Mouse (Mus musculus): ENCODE measurements at regions not wholly inside any gene's neighbourhood (a gene's known extent, or its start where the extent isn't known, plus 50 kb on each side); places are given as distances from the start of the nearest gene placed in this dataset.

DNA sequence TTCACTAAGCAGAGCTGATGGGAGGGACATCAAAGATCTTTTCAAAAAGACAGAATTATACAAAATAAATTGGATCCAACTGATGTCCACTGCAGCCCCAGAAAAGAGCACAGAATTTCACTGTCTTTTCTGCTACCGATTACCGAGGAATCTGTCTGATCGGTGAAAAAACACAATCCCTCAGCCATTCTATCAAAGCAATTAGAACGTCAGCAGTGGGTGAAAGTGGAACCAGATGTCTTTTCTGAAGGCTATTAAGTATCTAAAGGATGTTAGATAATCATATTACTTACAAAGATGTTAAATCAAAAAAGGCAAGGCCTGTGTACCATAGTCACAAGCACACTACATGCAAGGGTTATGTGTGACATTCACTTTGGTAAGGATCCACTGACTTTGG, 315.2 kb downstream of the Dcdc2c start:
- H3K4me3 ChIP-seq (ENCODE audit: insufficient read depth, low read depth, low read length), result no peak overlapping the region
- H3K36me3 ChIP-seq (ENCODE audit: control insufficient read depth, insufficient read depth, low read length), result no peaks in the 10 kb centered on the region
- H3K4me1 ChIP-seq (ENCODE audit: control insufficient read depth, insufficient read depth, low read length), result no peaks in the 10 kb centered on the region
- DNase-seq, result no peak
- no peaks in the 10 kb centered on the region for H3K27me3 ChIP-seq (replicated peaks; ENCODE audit: control insufficient read depth, insufficient read depth, low read length)
- 68% methylated on average over 4 of the region's 4 CpGs for WGBS
- no peak overlapping the region for H3K27ac ChIP-seq (ENCODE audit: insufficient read depth, low read depth, low read length)
- TF ChIP-seq CTCF (conservative IDR thresholded peaks at IDR 0.05; ENCODE audit: insufficient read depth, insufficient read length, low read depth, low read length) (no peak), POLR2A (IDR thresholded peaks at IDR 0.05; ENCODE audit: low read depth, low read length) (no peak)

DNA sequence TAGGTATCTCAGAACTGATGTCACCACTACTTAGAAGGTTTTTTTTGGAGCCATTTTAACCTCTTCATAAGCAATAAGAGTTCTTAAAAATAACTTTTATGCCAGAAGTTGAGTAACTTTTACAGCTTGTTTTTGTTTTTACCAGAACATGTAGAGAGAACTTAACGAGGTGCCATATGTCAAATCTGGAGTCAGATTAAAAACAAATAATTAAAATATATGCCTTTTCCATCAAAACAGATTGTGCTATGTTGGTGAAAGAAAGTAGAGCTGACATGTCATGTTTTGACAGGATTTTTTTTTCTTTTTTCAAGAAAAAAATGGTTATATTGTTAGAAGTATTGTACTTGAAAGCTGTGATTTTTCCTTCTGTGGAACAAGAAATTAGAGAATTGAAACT, 349.4 kb downstream of the Dcdc2c start:
- no peaks in the 10 kb centered on the region for H3K27me3 ChIP-seq (replicated peaks; ENCODE audit: control insufficient read depth, insufficient read depth, low read length)
- no peaks in the 10 kb centered on the region for H3K36me3 ChIP-seq (ENCODE audit: control insufficient read depth, insufficient read depth, low read length)
- H3K4me1 ChIP-seq (ENCODE audit: control insufficient read depth, insufficient read depth, low read length), result no peaks in the 10 kb centered on the region
- H3K4me3 ChIP-seq (ENCODE audit: insufficient read depth, low read depth, low read length), result no peak overlapping the region
- whole genome bisulfite sequencing, result 71% methylated on average over 1 of the region's 1 CpGs
- DNase-seq, result no peak
- TF ChIP-seq CTCF (conservative IDR thresholded peaks at IDR 0.05; ENCODE audit: insufficient read depth, insufficient read length, low read depth, low read length) (no peak), POLR2A (IDR thresholded peaks at IDR 0.05; ENCODE audit: low read depth, low read length) (no peak)
- H3K27ac ChIP-seq (ENCODE audit: insufficient read depth, low read depth, low read length), result no peak overlapping the region

DNA sequence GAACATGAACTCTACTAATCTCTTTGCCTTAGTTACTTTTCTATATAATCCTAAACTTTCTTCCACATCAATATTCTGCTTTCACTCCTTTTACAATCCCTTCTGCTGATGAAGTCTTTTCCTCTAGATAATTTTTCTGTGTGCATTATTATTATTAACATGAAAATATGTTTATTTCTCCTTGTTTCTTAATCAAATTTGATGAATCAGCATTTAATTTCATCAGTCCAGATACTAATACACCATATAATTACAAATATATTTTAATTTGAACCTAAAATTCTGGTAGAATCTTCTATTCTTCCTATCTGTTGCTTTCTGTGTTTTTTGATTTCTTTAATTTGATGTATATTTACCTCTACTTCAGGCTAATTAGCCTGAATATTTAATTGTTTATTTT, 365.5 kb downstream of the Dcdc2c start:
- no peaks in the 10 kb centered on the region for H3K27me3 ChIP-seq (replicated peaks; ENCODE audit: control insufficient read depth, insufficient read depth, low read length)
- H3K4me3 ChIP-seq (ENCODE audit: insufficient read depth, low read depth, low read length), result no peak overlapping the region
- H3K4me1 ChIP-seq (ENCODE audit: control insufficient read depth, insufficient read depth, low read length), result no peaks in the 10 kb centered on the region
- no peak overlapping the region for H3K27ac ChIP-seq (ENCODE audit: insufficient read depth, low read depth, low read length)
- DNase-seq, result no peak
- H3K36me3 ChIP-seq (ENCODE audit: control insufficient read depth, insufficient read depth, low read length), result no peaks in the 10 kb centered on the region
- TF ChIP-seq CTCF (conservative IDR thresholded peaks at IDR 0.05; ENCODE audit: insufficient read depth, insufficient read length, low read depth, low read length) (no peak), POLR2A (IDR thresholded peaks at IDR 0.05; ENCODE audit: low read depth, low read length) (no peak)

DNA sequence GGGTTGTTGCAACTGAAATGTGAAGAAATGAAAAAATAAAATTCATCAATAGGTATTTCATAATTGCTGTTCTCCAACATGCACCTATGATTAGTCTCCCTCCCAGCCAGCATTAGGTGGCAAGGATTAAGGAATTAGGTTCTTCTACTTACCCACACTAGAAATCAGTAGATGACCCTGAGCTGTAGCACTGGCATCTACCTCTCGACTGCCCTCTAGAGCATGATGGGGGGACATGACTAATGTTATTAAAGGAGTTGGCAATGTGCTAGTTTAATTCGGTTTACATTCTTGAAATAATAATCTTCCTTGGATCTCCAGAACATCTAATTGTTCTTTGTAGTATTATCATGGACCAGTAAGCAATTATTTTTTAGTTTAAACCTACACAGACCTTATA, 370.9 kb downstream of the Dcdc2c start:
- 65% methylated on average over 2 of the region's 2 CpGs for WGBS

DNA sequence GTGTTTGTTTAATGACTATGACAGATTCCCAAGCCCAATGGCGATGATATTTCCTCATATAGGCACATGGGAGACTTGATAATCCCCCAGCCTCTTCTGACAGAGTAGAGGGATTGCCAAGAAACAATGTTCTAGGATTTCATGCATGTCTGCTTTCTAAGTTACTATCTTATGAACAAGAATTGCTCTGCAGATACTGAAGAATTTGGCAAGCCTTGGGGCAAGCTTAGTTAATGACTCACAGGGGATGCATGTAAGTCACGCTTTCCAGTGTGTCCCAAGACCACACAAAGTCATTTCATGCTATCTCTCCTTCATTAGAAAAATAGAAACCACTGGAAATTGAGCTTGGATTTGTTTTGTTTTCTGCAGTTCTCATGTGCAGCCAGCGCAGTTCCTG, 376.2 kb downstream of the Dcdc2c start:
- 50% methylated on average over 3 of the region's 3 CpGs for WGBS

More for the DNA sequence above, 370.9 kb downstream of the Dcdc2c start:
- TF ChIP-seq POLR2A (IDR thresholded peaks at IDR 0.05; ENCODE audit: low read depth, low read length) (no peak), CTCF (conservative IDR thresholded peaks at IDR 0.05; ENCODE audit: insufficient read depth, insufficient read length, low read depth, low read length) (no peak; the same call in 1 of the 2 replicates)
- Histone ChIP-seq H3K4me3 (ENCODE audit: insufficient read depth, low read depth, low read length) (no peak overlapping the region), H3K27ac (ENCODE audit: insufficient read depth, low read depth, low read length) (no peak overlapping the region), H3K27me3 (replicated peaks; ENCODE audit: control insufficient read depth, insufficient read depth, low read length) (no peaks in the 10 kb centered on the region), H3K4me1 (ENCODE audit: control insufficient read depth, insufficient read depth, low read length) (no peaks in the 10 kb centered on the region), H3K36me3 (ENCODE audit: control insufficient read depth, insufficient read depth, low read length) (no peaks in the 10 kb centered on the region)
- no peak for DNase-seq

DNA sequence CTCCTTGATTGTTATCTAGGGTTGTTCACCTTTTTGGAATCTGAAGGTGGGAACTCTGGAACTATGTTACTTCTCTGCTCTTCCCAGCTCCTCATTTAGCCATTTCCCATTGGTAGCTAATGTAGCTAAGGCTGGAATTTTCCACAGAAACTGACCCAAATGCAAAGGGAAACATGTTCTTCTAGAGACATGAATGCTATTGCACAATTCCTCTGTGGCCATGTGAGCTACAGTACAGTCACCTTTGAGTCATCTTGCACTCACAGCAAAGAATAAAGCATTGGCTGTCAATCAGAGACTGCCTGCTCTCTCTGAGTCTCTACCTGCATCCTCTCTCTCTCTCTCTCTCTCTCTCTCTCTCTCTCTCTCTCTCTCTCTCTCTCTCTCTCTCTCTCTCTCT, 378.1 kb downstream of the Dcdc2c start:
- no peak overlapping the region for H3K27ac ChIP-seq (ENCODE audit: insufficient read depth, low read depth, low read length)
- no peak for DNase-seq
- no peak for TF ChIP-seq POLR2A (IDR thresholded peaks at IDR 0.05; ENCODE audit: low read depth, low read length)
- no peak for TF ChIP-seq CTCF (conservative IDR thresholded peaks at IDR 0.05; ENCODE audit: insufficient read depth, insufficient read length, low read depth, low read length)
- H3K4me3 ChIP-seq (ENCODE audit: insufficient read depth, low read depth, low read length), result no peak overlapping the region
- H3K27me3 ChIP-seq (replicated peaks; ENCODE audit: control insufficient read depth, insufficient read depth, low read length), result no peaks in the 10 kb centered on the region
- H3K36me3 ChIP-seq (ENCODE audit: control insufficient read depth, insufficient read depth, low read length), result no peaks in the 10 kb centered on the region
- H3K4me1 ChIP-seq (ENCODE audit: control insufficient read depth, insufficient read depth, low read length), result no peaks in the 10 kb centered on the region

More for the DNA sequence above, 376.2 kb downstream of the Dcdc2c start:
- Histone ChIP-seq H3K4me1 (ENCODE audit: control insufficient read depth, insufficient read depth, low read length) (no peaks in the 10 kb centered on the region), H3K27ac (ENCODE audit: insufficient read depth, low read depth, low read length) (no peak overlapping the region), H3K27me3 (replicated peaks; ENCODE audit: control insufficient read depth, insufficient read depth, low read length) (no peaks in the 10 kb centered on the region), H3K4me3 (ENCODE audit: insufficient read depth, low read depth, low read length) (no peak overlapping the region), H3K36me3 (ENCODE audit: control insufficient read depth, insufficient read depth, low read length) (no peaks in the 10 kb centered on the region)
- TF ChIP-seq CTCF (conservative IDR thresholded peaks at IDR 0.05; ENCODE audit: insufficient read depth, insufficient read length, low read depth, low read length), result no peak
- no peak for TF ChIP-seq POLR2A (IDR thresholded peaks at IDR 0.05; ENCODE audit: low read depth, low read length)
- no peak for DNase-seq

DNA sequence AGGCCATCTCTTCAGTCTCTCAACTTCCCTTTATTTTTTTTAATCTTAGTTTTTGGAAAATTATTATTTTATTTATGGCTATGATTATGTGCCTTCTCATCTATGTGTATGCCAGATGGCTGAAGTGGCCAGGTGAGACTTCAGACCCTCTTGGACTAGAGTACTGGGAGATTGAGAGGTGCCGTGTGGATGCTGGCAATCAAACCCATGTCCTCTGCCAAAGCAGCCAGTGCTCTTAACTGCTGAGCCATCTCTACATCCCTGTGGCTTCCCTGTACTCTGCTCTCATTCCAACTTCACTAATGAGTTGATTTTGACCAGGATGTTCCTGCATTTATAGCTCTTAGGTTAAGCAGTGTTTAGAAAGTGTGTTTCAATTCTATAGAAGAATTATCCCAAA, 393.4 kb downstream of the Dcdc2c start:
- DNase-seq, result no peak
- 87% methylated on average over 1 of the region's 1 CpGs for WGBS
- H3K4me1 ChIP-seq (ENCODE audit: control insufficient read depth, insufficient read depth, low read length), result no peaks in the 10 kb centered on the region
- TF ChIP-seq POLR2A (IDR thresholded peaks at IDR 0.05; ENCODE audit: low read depth, low read length) (no peak), CTCF (conservative IDR thresholded peaks at IDR 0.05; ENCODE audit: insufficient read depth, insufficient read length, low read depth, low read length) (no peak)
- no peak overlapping the region for H3K4me3 ChIP-seq (ENCODE audit: insufficient read depth, low read depth, low read length)
- H3K27ac ChIP-seq (ENCODE audit: insufficient read depth, low read depth, low read length), result no peak overlapping the region
- no peaks in the 10 kb centered on the region for H3K27me3 ChIP-seq (replicated peaks; ENCODE audit: control insufficient read depth, insufficient read depth, low read length)
- no peaks in the 10 kb centered on the region for H3K36me3 ChIP-seq (ENCODE audit: control insufficient read depth, insufficient read depth, low read length)

DNA sequence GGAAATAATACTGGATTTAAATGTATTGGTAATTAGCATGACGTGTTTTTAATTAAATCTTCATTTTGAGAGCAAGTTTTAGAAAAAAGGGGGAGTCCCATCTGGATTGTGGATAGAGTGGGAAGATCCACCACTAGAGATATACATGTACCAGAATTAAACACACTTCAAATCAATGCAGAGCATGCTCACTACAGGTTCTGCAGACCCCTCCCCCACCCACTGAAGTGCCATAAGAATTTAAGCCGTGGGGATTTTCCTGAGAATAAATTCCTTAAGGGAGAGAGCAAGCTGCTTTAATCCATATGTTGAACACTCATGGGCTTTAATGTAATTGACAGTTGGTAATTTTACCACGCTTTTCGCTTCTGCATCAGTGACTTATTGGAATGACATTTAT, 401.4 kb downstream of the Dcdc2c start:
- no peak for DNase-seq
- no peaks in the 10 kb centered on the region for H3K4me1 ChIP-seq (ENCODE audit: control insufficient read depth, insufficient read depth, low read length)
- H3K27ac ChIP-seq (ENCODE audit: insufficient read depth, low read depth, low read length), result no peak overlapping the region
- H3K36me3 ChIP-seq (ENCODE audit: control insufficient read depth, insufficient read depth, low read length), result no peaks in the 10 kb centered on the region
- no peak overlapping the region for H3K4me3 ChIP-seq (ENCODE audit: insufficient read depth, low read depth, low read length)
- WGBS, result 79% methylated on average over 4 of the region's 4 CpGs
- no peaks in the 10 kb centered on the region for H3K27me3 ChIP-seq (replicated peaks; ENCODE audit: control insufficient read depth, insufficient read depth, low read length)
- TF ChIP-seq CTCF (conservative IDR thresholded peaks at IDR 0.05; ENCODE audit: insufficient read depth, insufficient read length, low read depth, low read length), result no peak
